Mouse (Mus musculus): ENCODE measurements around the gene Scn1a.

- TF ChIP-seq CTCF (IDR thresholded peaks at IDR 0.05; ENCODE audit: extremely low read depth, insufficient read length, insufficient replicate concordance, low read depth, low read length) (no peak), POLR2A (IDR thresholded peaks at IDR 0.05; ENCODE audit: low read depth, low read length) (no peak)
Measured at GRCm38 (mm10) chr2:66439764-66440471, 722 bp downstream of the Scn1a start.

Data from small intestine, adult 2 months (tissue).